Mouse (Mus musculus) liver, embryonic 12.5 days (tissue): ENCODE measurements around the gene Meis3. TPM values are rescaled to one million over a fixed set of nuclear protein-coding genes. Genes with fewer than 3 reads are reported as not detected.

ENCODE experiments used
- ATAC-seq: fragments of 200-750 bp; cut with Nextera tagmentation; 2 replicates; pipeline ENCODE4 v1.8.0; 2017; ENCODE audit warnings: moderate number of reproducible peaks, mild to moderate bottlenecking, moderate library complexity
- H3K27ac ChIP-seq: fragments of 300-500 bp; sonication (generic); 2 replicates; pipeline ENCODE4 v1.5.1; 2016; ENCODE audit warnings: mild to moderate bottlenecking
- H3K27me3 ChIP-seq: fragments of 300-500 bp; sonication (generic); replicated peaks from 2 replicates; pipeline ENCODE4 v1.6.1; 2016; ENCODE audit warnings: mild to moderate bottlenecking, moderate library complexity
- H3K36me3 ChIP-seq: fragments of 300-500 bp; sonication (generic); 2 replicates; pipeline ENCODE4 v1.6.1; 2016; ENCODE audit warnings: mild to moderate bottlenecking, moderate library complexity
- H3K4me1 ChIP-seq: fragments of 300-500 bp; sonication (generic); 2 replicates; pipeline ENCODE4 v1.6.1; 2016
- H3K4me2 ChIP-seq: fragments of 300-500 bp; sonication (generic); 2 replicates; pipeline ENCODE4 v1.6.1; 2016; ENCODE audit warnings: mild to moderate bottlenecking, moderate library complexity
- H3K4me3 ChIP-seq: fragments of 300-500 bp; sonication (generic); 2 replicates; pipeline ENCODE4 v1.5.1; 2016; ENCODE audit warnings: mild to moderate bottlenecking, moderate library complexity
- H3K9ac ChIP-seq: fragments of 300-500 bp; sonication (generic); 2 replicates; pipeline ENCODE4 v1.6.1; 2016; ENCODE audit warnings: mild to moderate bottlenecking, moderate library complexity
- H3K9me3 ChIP-seq: fragments of 300-500 bp; sonication (generic); replicated peaks from 2 replicates; pipeline ENCODE4 v1.6.1; 2016; ENCODE audit warnings: mild to moderate bottlenecking, moderate library complexity
- WGBS: fragments of 180-500 bp; shearing (Covaris S2); methylation state at CpG from one replicate; pipeline ENCODE4 v1.1.7; 2016; ENCODE audit not compliant: insufficient replicate concordance; 5-methylcytosine and 5-hydroxymethylcytosine counted together
- polyA plus RNA-seq: library from polyadenylated mRNA; unstranded; fragments of >200 nt; fragmentation: Nextera tagmentation; extraction: Ambion mirVana; gene quantifications from 2 replicates; pipeline ENCODE4 v1.2.1, GENCODE M21; 2016

Meis3 gene
- polyA plus RNA-seq, 1 experiment from 2014 or later, result 4.4 TPM

- Histone ChIP-seq H3K27me3 (peaks cover 45% of the 10 kb centered on the region), H3K4me1 (no peaks in the 10 kb centered on the region), H3K9ac (no peak overlapping the region), H3K9me3 (no peaks in the 10 kb centered on the region), H3K4me2 (no peak overlapping the region), H3K36me3 (no peaks in the 10 kb centered on the region), H3K4me3 (no peak overlapping the region), H3K27ac (no peak overlapping the region)
- ATAC-seq, result no peak
- WGBS, result 20% methylated on average over 27 of the region's 27 CpGs
Observed at GRCm38 (mm10) chr7:16146489-16147410, 28.1 kb upstream of the Meis3 start.

- H3K4me1 ChIP-seq, result no peaks in the 10 kb centered on the region
- H3K36me3 ChIP-seq, result no peaks in the 10 kb centered on the region
- peaks cover 45% of the 10 kb centered on the region for H3K27me3 ChIP-seq
- no peak overlapping the region for H3K27ac ChIP-seq
- no peaks in the 10 kb centered on the region for H3K9me3 ChIP-seq
- no peak overlapping the region for H3K4me2 ChIP-seq
- WGBS, result 14% methylated on average over 15 of the region's 15 CpGs
- H3K4me3 ChIP-seq, result no peak overlapping the region
- H3K9ac ChIP-seq, result no peak overlapping the region
- ATAC-seq, result no peak
Observed at GRCm38 (mm10) chr7:16147643-16148042, 27.2 kb upstream of the Meis3 start.

GRCm38 (mm10) chr7:16149241-16149640 lies 25.6 kb upstream of the Meis3 start:
- Histone ChIP-seq H3K4me1 (no peaks in the 10 kb centered on the region), H3K27ac (no peak overlapping the region), H3K4me3 (no peak overlapping the region), H3K9ac (no peak overlapping the region), H3K9me3 (no peaks in the 10 kb centered on the region), H3K36me3 (no peaks in the 10 kb centered on the region), H3K4me2 (no peak overlapping the region), H3K27me3 (peaks cover 45% of the 10 kb centered on the region)
- ATAC-seq, result no peak
- 34% methylated on average over 5 of the region's 5 CpGs for WGBS

- H3K4me3 ChIP-seq, result no peak overlapping the region
- no peak for ATAC-seq
- H3K9ac ChIP-seq, result no peak overlapping the region
- H3K4me1 ChIP-seq, result no peaks in the 10 kb centered on the region
- H3K4me2 ChIP-seq, result no peak overlapping the region
- 46% methylated on average over 9 of the region's 9 CpGs for WGBS
- no peak overlapping the region for H3K27ac ChIP-seq
- no peaks in the 10 kb centered on the region for H3K36me3 ChIP-seq
- no peaks in the 10 kb centered on the region for H3K9me3 ChIP-seq
- peaks cover 35% of the 10 kb centered on the region for H3K27me3 ChIP-seq
Observed at GRCm38 (mm10) chr7:16150191-16151145, 24.4 kb upstream of the Meis3 start.

GRCm38 (mm10) chr7:16153522-16153921 lies 21.4 kb upstream of the Meis3 start:
- Histone ChIP-seq H3K9ac (no peak overlapping the region), H3K27ac (no peak overlapping the region), H3K9me3 (no peaks in the 10 kb centered on the region), H3K4me1 (no peaks in the 10 kb centered on the region), H3K4me3 (no peak overlapping the region), H3K4me2 (no peak overlapping the region), H3K36me3 (no peaks in the 10 kb centered on the region), H3K27me3 (peaks cover 22% of the 10 kb centered on the region)
- 19% methylated on average over 10 of the region's 10 CpGs for WGBS
- peak; percentile 55; the same call in 1 of the 2 replicates for ATAC-seq

- no peaks in the 10 kb centered on the region for H3K9me3 ChIP-seq
- peaks cover 37% of the 10 kb centered on the region for H3K27me3 ChIP-seq
- no peak for ATAC-seq
- H3K9ac ChIP-seq, result no peak overlapping the region
- H3K4me3 ChIP-seq, result no peak overlapping the region
- no peaks in the 10 kb centered on the region for H3K36me3 ChIP-seq
- no peaks in the 10 kb centered on the region for H3K4me1 ChIP-seq
- 48% methylated on average over 9 of the region's 9 CpGs for WGBS
- no peak overlapping the region for H3K4me2 ChIP-seq
- no peak overlapping the region for H3K27ac ChIP-seq
Observed at GRCm38 (mm10) chr7:16155132-16155872, 19.6 kb upstream of the Meis3 start.

GRCm38 (mm10) chr7:16156105-16156714 lies 18.7 kb upstream of the Meis3 start:
- ATAC-seq, result no peak
- WGBS, result 38% methylated on average over 8 of the region's 8 CpGs
- H3K36me3 ChIP-seq, result no peaks in the 10 kb centered on the region
- no peak overlapping the region for H3K9ac ChIP-seq
- H3K4me1 ChIP-seq, result no peaks in the 10 kb centered on the region
- no peak overlapping the region for H3K27ac ChIP-seq
- no peak overlapping the region for H3K4me3 ChIP-seq
- no peaks in the 10 kb centered on the region; the same call in 1 of the 2 replicates for H3K9me3 ChIP-seq
- H3K27me3 ChIP-seq, result peaks cover 40% of the 10 kb centered on the region
- no peak overlapping the region for H3K4me2 ChIP-seq

- no peak for ATAC-seq
- 8% methylated on average over 39 of the region's 39 CpGs for WGBS
Observed at GRCm38 (mm10) chr7:16158735-16159134, 16.2 kb upstream of the Meis3 start.

GRCm38 (mm10) chr7:16160702-16161101 lies 14.2 kb upstream of the Meis3 start:
- Histone ChIP-seq H3K4me3 (no peak overlapping the region), H3K9ac (no peak overlapping the region), H3K36me3 (no peaks in the 10 kb centered on the region), H3K27me3 (peaks cover 53% of the 10 kb centered on the region), H3K9me3 (no peaks in the 10 kb centered on the region; the same call in 1 of the 2 replicates), H3K4me2 (no peak overlapping the region), H3K27ac (no peak overlapping the region), H3K4me1 (no peaks in the 10 kb centered on the region)
- ATAC-seq, result peak; percentile 40; the same call in 1 of the 2 replicates
- WGBS, result 51% methylated on average over 3 of the region's 3 CpGs

More at GRCm38 (mm10) chr7:16158735-16159134, 16.2 kb upstream of the Meis3 start:
- H3K4me3 ChIP-seq, result no peak overlapping the region
- peak overlapping the region; percentile 8; the same call in 1 of the 2 replicates for H3K4me2 ChIP-seq
- no peak overlapping the region for H3K9ac ChIP-seq
- no peaks in the 10 kb centered on the region for H3K36me3 ChIP-seq
- H3K9me3 ChIP-seq, result no peaks in the 10 kb centered on the region; the same call in 1 of the 2 replicates
- peaks cover 48% of the 10 kb centered on the region for H3K27me3 ChIP-seq
- no peak overlapping the region for H3K27ac ChIP-seq
- H3K4me1 ChIP-seq, result no peaks in the 10 kb centered on the region

- Histone ChIP-seq H3K27ac (no peak overlapping the region), H3K4me2 (no peak overlapping the region), H3K36me3 (no peaks in the 10 kb centered on the region), H3K4me3 (no peak overlapping the region), H3K9ac (no peak overlapping the region), H3K27me3 (peaks cover 53% of the 10 kb centered on the region), H3K4me1 (no peaks in the 10 kb centered on the region), H3K9me3 (no peaks in the 10 kb centered on the region; the same call in 1 of the 2 replicates)
- no peak for ATAC-seq
- 84% methylated on average over 9 of the region's 9 CpGs for WGBS
Observed at GRCm38 (mm10) chr7:16161302-16161701, 13.6 kb upstream of the Meis3 start.

GRCm38 (mm10) chr7:16162036-16162435 lies 12.9 kb upstream of the Meis3 start:
- Histone ChIP-seq H3K4me3 (no peak overlapping the region), H3K4me2 (no peak overlapping the region), H3K27me3 (peaks cover 50% of the 10 kb centered on the region), H3K9ac (no peak overlapping the region), H3K27ac (no peak overlapping the region), H3K36me3 (no peaks in the 10 kb centered on the region), H3K4me1 (no peaks in the 10 kb centered on the region), H3K9me3 (no peaks in the 10 kb centered on the region; the same call in 1 of the 2 replicates)
- 60% methylated on average over 7 of the region's 7 CpGs for WGBS
- ATAC-seq, result no peak
